Comparison of ENCODE assay signal across 18 mouse cellular contexts in genomic region chr7:74726324-74726991, GRCm38 (mm10).
DNase-seq lines count a peak whose midpoint lies in the region.
"Had no signal": no experiment of that assay in that cellular context is flagged by ENCODE, and none has a peak within 500 bp of the region (broad histone marks: within the 10 kb centered on the region; RNA-seq: fewer than 3 reads in every experiment).

No protein-coding gene starts in this region.

- peak; percentile 14 for DNase-seq in embryo, embryonic 10 days (ENCODE audit: low spot score)
- no peak for DNase-seq in embryo, embryonic 9.5 days (ENCODE audit: extremely low spot score)
- DNase-seq in urinary bladder, postnatal 14 days (ENCODE audit: low spot score): peak; percentile 8
- DNase-seq in urinary bladder, postnatal 36 days (ENCODE audit: low spot score in 2 of 2): no peak
- peak; percentile 52 for DNase-seq in lung, postnatal 25 days (ENCODE audit: low spot score)
- no peak for DNase-seq in ovary, adult 18-20 months (ENCODE audit: low spot score)
- DNase-seq in adrenal gland, adult 8-10 months: no peak
- DNase-seq in frontal cortex, postnatal 36 days (ENCODE audit: low spot score in 2 of 2): no peak
- DNase-seq: adrenal gland, postnatal 14 days; cerebellum, adult 9-11 months; gastrocnemius, postnatal 25 days; heart, adult 18-20 months; heart, postnatal 14 days; kidney, postnatal 25 days; layer of hippocampus, postnatal 36 days; liver, postnatal 0 days; right cerebral cortex, postnatal 4 days; thymus, postnatal 14 days had no signal

Comparison
In these comparisons a context has a peak if more than half of its experiments do, and no peak if none do; other contexts are left out.
1. DNase-seq: peak in embryo, embryonic 10 days (single experiment), urinary bladder, postnatal 14 days (single experiment) and lung, postnatal 25 days (single experiment); none in embryo, embryonic 9.5 days (single experiment), urinary bladder, postnatal 36 days (0 of 2), ovary, adult 18-20 months (single experiment), adrenal gland, adult 8-10 months (single experiment) and frontal cortex, postnatal 36 days (0 of 2).